Mouse (Mus musculus) urinary bladder, adult 2 months (tissue): Measurements from ENCODE around the gene Trpc1. TPM values are rescaled to one million over a fixed set of nuclear protein-coding genes. Genes with fewer than 3 reads are reported as not detected.

ENCODE experiments used
- polyA plus RNA-seq: library from polyadenylated mRNA; depleted of rRNA; stranded (reverse); fragments of >200 nt; gene quantifications from 2 replicates; pipeline ENCODE4 v1.2.3, GENCODE M21; 2012; rRNA removed

Gene Trpc1
- polyA plus RNA-seq, 1 experiment = 3.6 TPM

Other genes starting within 250 kb of the Trpc1 start
- gene U2surp, start 238.4 kb downstream of the Trpc1 start, polyA plus RNA-seq = 19.4 and 22.9 TPM in 2 replicates
- 0.25 and 0.44 TPM in 2 replicates for gene Paqr9, start 190.7 kb downstream of the Trpc1 start, polyA plus RNA-seq
- gene Pcolce2, start 112.8 kb downstream of the Trpc1 start, polyA plus RNA-seq = 3.4 and 10.0 TPM in 2 replicates
- gene Pls1, start 94.9 kb upstream of the Trpc1 start, polyA plus RNA-seq = 1.9 and 2.4 TPM in 2 replicates
- 8.7 and 10.2 TPM in 2 replicates for gene Atr, start 107.2 kb upstream of the Trpc1 start, polyA plus RNA-seq
- gene Xrn1, start 204.4 kb upstream of the Trpc1 start, polyA plus RNA-seq = 10.0 and 10.9 TPM in 2 replicates